Mouse (Mus musculus): ENCODE results near the gene Gmnn. TPM values are rescaled to one million over a fixed set of nuclear protein-coding genes. Genes with fewer than 3 reads are reported as not detected.

The Gmnn gene
- polyA plus RNA-seq, 1 experiment from 2014 or later: 113 TPM

- Histone ChIP-seq H3K4me2 (peak overlapping the region; percentile 84), H3K27me3 (no peaks in the 10 kb centered on the region), H3K27ac (replicated peaks) (peak overlapping the region; percentile 99), H3K36me3 (replicated peaks) (peaks cover 44% of the 10 kb centered on the region), H3K9ac (peak overlapping the region; percentile 98), H3K9me3 (replicated peaks) (no peaks in the 10 kb centered on the region), H3K4me3 (replicated peaks) (peak overlapping the region; percentile 99), H3K4me1 (replicated peaks) (peaks cover 40% of the 10 kb centered on the region)
- no peak for ATAC-seq (ENCODE audit: insufficient read depth)
- 55% methylated on average over 5 of the region's 5 CpGs for WGBS (ENCODE audit: insufficient replicate concordance)
Observed at GRCm38 (mm10) chr13:24760351-24760870, 1.3 kb downstream of the Gmnn start.

- Histone ChIP-seq H3K27me3 (no peaks in the 10 kb centered on the region), H3K9ac (no peak overlapping the region), H3K4me1 (replicated peaks) (peaks cover 40% of the 10 kb centered on the region), H3K4me2 (peak overlapping the region; percentile 84), H3K4me3 (replicated peaks) (peak overlapping the region; percentile 99), H3K36me3 (replicated peaks) (peaks cover 54% of the 10 kb centered on the region), H3K27ac (replicated peaks) (no peak overlapping the region), H3K9me3 (replicated peaks) (no peaks in the 10 kb centered on the region)
- no peak for ATAC-seq (ENCODE audit: insufficient read depth)
- 56% methylated on average over 10 of the region's 10 CpGs for whole genome bisulfite sequencing (ENCODE audit: insufficient replicate concordance)
Observed at GRCm38 (mm10) chr13:24759451-24759850, 2.3 kb downstream of the Gmnn start.

GRCm38 (mm10) chr13:24757820-24758564 is 3.7 kb downstream of the Gmnn start:
- Histone ChIP-seq H3K36me3 (replicated peaks) (peaks cover 67% of the 10 kb centered on the region), H3K4me3 (replicated peaks) (no peak overlapping the region), H3K9me3 (replicated peaks) (no peaks in the 10 kb centered on the region), H3K4me1 (replicated peaks) (peaks cover 36% of the 10 kb centered on the region), H3K27me3 (no peaks in the 10 kb centered on the region), H3K9ac (no peak overlapping the region), H3K27ac (replicated peaks) (no peak overlapping the region), H3K4me2 (no peak overlapping the region)
- no peak for ATAC-seq (ENCODE audit: insufficient read depth)
- WGBS (ENCODE audit: insufficient replicate concordance): 43% methylated on average over 12 of the region's 12 CpGs

- no peak for ATAC-seq (ENCODE audit: insufficient read depth)
- Histone ChIP-seq H3K27me3 (no peaks in the 10 kb centered on the region), H3K36me3 (replicated peaks) (peaks cover 79% of the 10 kb centered on the region), H3K4me1 (replicated peaks) (peaks cover 24% of the 10 kb centered on the region), H3K27ac (replicated peaks) (no peak overlapping the region), H3K4me2 (no peak overlapping the region), H3K4me3 (replicated peaks) (no peak overlapping the region), H3K9me3 (replicated peaks) (no peaks in the 10 kb centered on the region), H3K9ac (no peak overlapping the region)
- 86% methylated on average over 3 of the region's 3 CpGs for WGBS (ENCODE audit: insufficient replicate concordance)
Observed at GRCm38 (mm10) chr13:24756756-24757155, 5.0 kb downstream of the Gmnn start.

- Histone ChIP-seq H3K9ac (no peak overlapping the region), H3K4me2 (no peak overlapping the region), H3K36me3 (replicated peaks) (peaks cover 91% of the 10 kb centered on the region), H3K27me3 (no peaks in the 10 kb centered on the region), H3K4me3 (replicated peaks) (no peak overlapping the region), H3K9me3 (replicated peaks) (no peaks in the 10 kb centered on the region), H3K27ac (replicated peaks) (no peak overlapping the region), H3K4me1 (replicated peaks) (peaks cover 6% of the 10 kb centered on the region; the same call in 1 of the 2 replicates)
- 80% methylated on average over 8 of the region's 8 CpGs for WGBS (ENCODE audit: insufficient replicate concordance)
- no peak for ATAC-seq (ENCODE audit: insufficient read depth)
Observed at GRCm38 (mm10) chr13:24751396-24751795, 10.3 kb downstream of the Gmnn start.

- H3K27ac ChIP-seq (replicated peaks): no peak overlapping the region
- H3K4me2 ChIP-seq: no peak overlapping the region
- no peak for ATAC-seq (ENCODE audit: insufficient read depth)
- WGBS (ENCODE audit: insufficient replicate concordance): 88% methylated on average over 8 of the region's 8 CpGs
- peaks cover 6% of the 10 kb centered on the region; the same call in 1 of the 2 replicates for H3K4me1 ChIP-seq (replicated peaks)
- H3K9me3 ChIP-seq (replicated peaks): no peaks in the 10 kb centered on the region
- H3K27me3 ChIP-seq: no peaks in the 10 kb centered on the region
- H3K4me3 ChIP-seq (replicated peaks): no peak overlapping the region
- H3K36me3 ChIP-seq (replicated peaks): peaks cover 89% of the 10 kb centered on the region
- no peak overlapping the region for H3K9ac ChIP-seq
Observed at GRCm38 (mm10) chr13:24750807-24751206, 10.9 kb downstream of the Gmnn start.

- WGBS (ENCODE audit: insufficient replicate concordance): 75% methylated on average over 3 of the region's 3 CpGs
- peaks cover 81% of the 10 kb centered on the region for H3K36me3 ChIP-seq (replicated peaks)
Observed at GRCm38 (mm10) chr13:24747823-24748222, 13.9 kb downstream of the Gmnn start.

GRCm38 (mm10) chr13:24741028-24741427 is 20.7 kb downstream of the Gmnn start, which contains the start of gene Armh2:
Armh2 (plus strand) TSS chr13:24741232.
- no peaks in the 10 kb centered on the region for H3K4me1 ChIP-seq (replicated peaks)
- H3K27me3 ChIP-seq: no peaks in the 10 kb centered on the region
- WGBS (ENCODE audit: insufficient replicate concordance): 78% methylated on average over 10 of the region's 10 CpGs
- H3K4me3 ChIP-seq (replicated peaks): no peak within 1 kb of the TSS
- H3K36me3 ChIP-seq (replicated peaks): peaks cover 30% of the 10 kb centered on the region
- no peak within 1 kb of the TSS for H3K27ac ChIP-seq (replicated peaks)
- H3K9me3 ChIP-seq (replicated peaks): no peaks in the 10 kb centered on the region
- no peak for ATAC-seq (ENCODE audit: insufficient read depth)
- no peak within 1 kb of the TSS for H3K4me2 ChIP-seq
- H3K9ac ChIP-seq: no peak within 1 kb of the TSS

More at GRCm38 (mm10) chr13:24747823-24748222, 13.9 kb downstream of the Gmnn start:
- Histone ChIP-seq H3K9ac (no peak overlapping the region), H3K9me3 (replicated peaks) (no peaks in the 10 kb centered on the region), H3K4me1 (replicated peaks) (peaks cover 6% of the 10 kb centered on the region; the same call in 1 of the 2 replicates), H3K4me3 (replicated peaks) (no peak overlapping the region), H3K27ac (replicated peaks) (no peak overlapping the region), H3K4me2 (no peak overlapping the region), H3K27me3 (no peaks in the 10 kb centered on the region)
- ATAC-seq (ENCODE audit: insufficient read depth): no peak

- no peak for ATAC-seq (ENCODE audit: insufficient read depth)
- Histone ChIP-seq H3K27me3 (no peaks in the 10 kb centered on the region), H3K4me2 (no peak overlapping the region), H3K27ac (replicated peaks) (no peak overlapping the region), H3K9me3 (replicated peaks) (no peaks in the 10 kb centered on the region), H3K9ac (no peak overlapping the region), H3K36me3 (replicated peaks) (0 out of 2 replicates have a peak, but pooled peaks cover 8% of the 10 kb centered on the region), H3K4me3 (replicated peaks) (no peak overlapping the region), H3K4me1 (replicated peaks) (no peaks in the 10 kb centered on the region)
- 68% methylated on average over 6 of the region's 6 CpGs for WGBS (ENCODE audit: insufficient replicate concordance)
Observed at GRCm38 (mm10) chr13:24735608-24736131, 26.1 kb downstream of the Gmnn start.

GRCm38 (mm10) chr13:24734502-24734901 is 27.2 kb downstream of the Gmnn start:
- Histone ChIP-seq H3K4me1 (replicated peaks) (no peaks in the 10 kb centered on the region), H3K9ac (no peak overlapping the region), H3K27ac (replicated peaks) (no peak overlapping the region), H3K4me3 (replicated peaks) (no peak overlapping the region), H3K27me3 (no peaks in the 10 kb centered on the region), H3K9me3 (replicated peaks) (no peaks in the 10 kb centered on the region), H3K4me2 (no peak overlapping the region), H3K36me3 (replicated peaks) (0 out of 2 replicates have a peak, but pooled peaks cover 8% of the 10 kb centered on the region)
- no peak for ATAC-seq (ENCODE audit: insufficient read depth)
- 65% methylated on average over 5 of the region's 5 CpGs for WGBS (ENCODE audit: insufficient replicate concordance)

GRCm38 (mm10) chr13:24729128-24729527 is 32.6 kb downstream of the Gmnn start:
- no peaks in the 10 kb centered on the region for H3K9me3 ChIP-seq (replicated peaks)
- H3K27ac ChIP-seq (replicated peaks): no peak overlapping the region
- H3K9ac ChIP-seq: no peak overlapping the region
- no peak overlapping the region for H3K4me3 ChIP-seq (replicated peaks)
- ATAC-seq (ENCODE audit: insufficient read depth): no peak
- no peaks in the 10 kb centered on the region for H3K27me3 ChIP-seq
- no peak overlapping the region for H3K4me2 ChIP-seq
- H3K36me3 ChIP-seq (replicated peaks): no peaks in the 10 kb centered on the region
- WGBS (ENCODE audit: insufficient replicate concordance): 66% methylated on average over 5 of the region's 5 CpGs
- H3K4me1 ChIP-seq (replicated peaks): no peaks in the 10 kb centered on the region

Measured in liver, embryonic 15.5 days (tissue).